Comparison of ENCODE assay signal across 29 mouse cellular contexts in the genomic region with DNA sequence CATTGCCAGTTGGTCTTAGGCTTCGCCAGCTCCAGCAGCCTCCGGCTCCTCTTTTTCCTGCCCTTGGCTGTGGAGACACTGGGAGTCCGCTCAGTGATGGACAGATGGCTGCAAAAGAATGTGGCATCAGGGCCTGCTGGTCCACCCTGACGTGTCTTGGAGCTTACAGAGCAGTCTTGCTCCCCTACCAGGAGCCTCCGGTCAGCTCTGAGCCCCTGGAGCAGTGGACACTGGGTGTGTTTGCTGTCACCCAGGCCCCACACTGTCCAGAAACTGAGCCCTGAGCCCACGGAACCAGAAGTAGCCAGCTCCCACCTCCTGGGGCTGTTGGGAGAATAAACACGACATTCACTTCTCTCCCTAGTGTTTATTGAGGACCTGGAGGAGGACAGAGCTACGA. TPM values are rescaled to one million over a fixed set of nuclear protein-coding genes. Genes with fewer than 3 reads are reported as not detected.
"Had no signal": no experiment of that assay in that cellular context is flagged by ENCODE, and none has a peak within 500 bp of the region (broad histone marks: within the 10 kb centered on the region; RNA-seq: fewer than 3 reads in every experiment).

No protein-coding gene starts in this region.

- H3K4me3 ChIP-seq: kidney, embryonic 15.5 days; left cerebral cortex, adult 2 months; limb, embryonic 12.5 days; liver, embryonic 13.5 days; midbrain, embryonic 13.5 days had no signal

- H3K36me3 ChIP-seq: kidney, embryonic 15.5 days; limb, embryonic 12.5 days; liver, embryonic 13.5 days; midbrain, embryonic 13.5 days had no signal

- H3K27ac ChIP-seq: kidney, embryonic 15.5 days; left cerebral cortex, adult 2 months; limb, embryonic 12.5 days; liver, embryonic 13.5 days; macrophage; midbrain, embryonic 13.5 days; stomach, postnatal 0 days had no signal

- H3K4me1 ChIP-seq: kidney, embryonic 15.5 days; limb, embryonic 12.5 days; liver, embryonic 13.5 days; midbrain, embryonic 13.5 days had no signal

- H3K9me3 ChIP-seq: kidney, embryonic 15.5 days; limb, embryonic 12.5 days; liver, embryonic 13.5 days; midbrain, embryonic 13.5 days had no signal

- DNase-seq: kidney, adult 11 months; kidney, adult 8-10 months; kidney, postnatal 10 days; kidney, postnatal 36 days; layer of hippocampus, postnatal 36 days; liver, embryonic 13.5 days; lung, embryonic 14.5 days; right cerebral cortex, adult 18-20 months; right cerebral cortex, postnatal 14 days; right cerebral cortex, postnatal 4 days; thymus, adult 18-20 months; thymus, postnatal 36 days had no signal

- H3K27me3 ChIP-seq: kidney, embryonic 15.5 days; liver, embryonic 13.5 days; midbrain, embryonic 13.5 days had no signal

RNA-seq across cellular contexts. Expression of gene Theg, which starts 0.9 kb away (rescaled TPM):
- total RNA-seq: layer of hippocampus, postnatal 10 days; left cerebral cortex, postnatal 10 days; liver, adult 2 months; megakaryocyte, adult 5-6 weeks had no signal
- polyA plus RNA-seq: kidney, embryonic 15.5 days; limb, embryonic 12.5 days; liver, adult 2 months; liver, embryonic 13.5 days; liver, embryonic 16.5 days; lung, embryonic 14.5 days; lung, postnatal 0 days; macrophage; midbrain, embryonic 13.5 days; midbrain, embryonic 16.5 days; neural tube, embryonic 11.5 days; neural tube, embryonic 14.5 days; stomach, embryonic 14.5 days; stomach, postnatal 0 days; urinary bladder, adult 2 months had no signal

RNA-seq across cellular contexts. Expression of gene C2cd4c, which starts 27.6 kb away (rescaled TPM):
- total RNA-seq: liver, adult 2 months; megakaryocyte, adult 5-6 weeks had no signal
- polyA plus RNA-seq: kidney, embryonic 15.5 days; limb, embryonic 12.5 days; liver, embryonic 13.5 days; liver, embryonic 16.5 days; lung, embryonic 14.5 days; lung, postnatal 0 days; macrophage had no signal

RNA-seq across cellular contexts. Expression of gene Shc2, which starts 51.5 kb away (rescaled TPM):
- total RNA-seq: megakaryocyte, adult 5-6 weeks had no signal
